Mouse (Mus musculus): Measurements from ENCODE around the gene Shld1. TPM values are rescaled to one million over a fixed set of nuclear protein-coding genes. Genes with fewer than 3 reads are reported as not detected.

Shld1 gene
- total RNA-seq, 2 experiments from 2014 or later, result 10.2 to 10.9 TPM

- peak; percentile 76 to 78 for DNase-seq (ENCODE audit: low spot score in 2 of 2)
- intact Hi-C loops (cut with DNase I), result no loop called here
These were observed 71.2 kb downstream of the Shld1 start for GRCm38 (mm10) chr2:132757911-132758310.

- intact Hi-C loops (cut with DNase I), result no loop called here
- DNase-seq (ENCODE audit: low spot score in 2 of 2), result no peak
These were observed 84.1 kb downstream of the Shld1 start for GRCm38 (mm10) chr2:132770822-132771221.

DNA sequence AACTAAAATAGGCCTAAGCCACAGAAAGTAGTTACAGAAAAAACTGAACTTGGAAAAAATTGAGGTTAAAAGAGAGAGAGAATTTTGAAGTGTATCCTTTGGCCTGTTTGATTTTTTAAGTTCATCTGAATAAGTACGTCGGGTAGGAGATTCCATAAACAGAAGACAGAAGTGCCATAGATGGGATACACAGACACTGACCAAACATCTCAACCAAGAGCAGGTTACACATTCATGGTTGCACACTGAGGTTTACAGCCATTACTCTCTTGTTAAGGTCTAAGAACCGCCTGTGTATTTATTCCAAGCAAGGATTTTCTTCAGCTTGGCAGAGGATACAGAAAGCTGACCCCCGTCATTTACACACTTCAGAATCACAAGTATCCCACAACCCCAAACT lies 94.2 kb downstream of the Shld1 start, which contains the start of gene Chgb:
Gene Chgb (plus strand): TSS at position 301 of the 400 bp plus-strand sequence.
- no peak for DNase-seq (ENCODE audit: low spot score in 2 of 2)
- intact Hi-C loops (cut with DNase I), result loop anchor here (2.0 to 5.0 kb wide), 3 partner anchors 39 to 264 kb away; no protein-coding TSS in a partner anchor

GRCm38 (mm10) chr2:132781439-132782068 lies 94.8 kb downstream of the Shld1 start:
- peak; percentile 88 to 92 for DNase-seq (ENCODE audit: low spot score in 2 of 2)
- intact Hi-C loops (cut with DNase I), result loop anchor here (2.0 to 5.0 kb wide), 3 partner anchors 39 to 264 kb away; no protein-coding TSS in a partner anchor

DNA sequence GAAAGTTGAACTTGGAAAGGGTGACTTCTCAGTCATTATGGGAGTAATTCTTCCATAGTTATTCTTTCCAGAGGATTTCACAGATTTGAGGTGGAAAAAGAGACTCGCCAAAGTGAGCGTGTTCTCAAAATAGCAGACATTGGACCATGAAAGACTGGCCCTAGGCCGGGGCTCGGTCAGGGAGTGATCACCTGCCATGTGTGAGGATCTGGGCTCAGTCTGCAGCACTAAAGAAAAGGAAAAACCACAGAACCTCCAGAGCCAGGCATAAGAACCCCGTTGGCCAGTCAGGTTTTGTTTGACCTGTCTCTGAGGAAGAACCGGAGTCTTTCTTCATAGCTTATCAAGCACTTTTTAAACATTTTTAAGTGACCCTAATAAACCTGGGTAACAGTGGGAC lies 97.3 kb downstream of the Shld1 start:
- intact Hi-C loops (cut with DNase I), result loop anchor here (5.0 kb wide), 2 partner anchors 42 to 267 kb away; no protein-coding TSS in a partner anchor
- no peak for DNase-seq (ENCODE audit: low spot score in 2 of 2)

DNA sequence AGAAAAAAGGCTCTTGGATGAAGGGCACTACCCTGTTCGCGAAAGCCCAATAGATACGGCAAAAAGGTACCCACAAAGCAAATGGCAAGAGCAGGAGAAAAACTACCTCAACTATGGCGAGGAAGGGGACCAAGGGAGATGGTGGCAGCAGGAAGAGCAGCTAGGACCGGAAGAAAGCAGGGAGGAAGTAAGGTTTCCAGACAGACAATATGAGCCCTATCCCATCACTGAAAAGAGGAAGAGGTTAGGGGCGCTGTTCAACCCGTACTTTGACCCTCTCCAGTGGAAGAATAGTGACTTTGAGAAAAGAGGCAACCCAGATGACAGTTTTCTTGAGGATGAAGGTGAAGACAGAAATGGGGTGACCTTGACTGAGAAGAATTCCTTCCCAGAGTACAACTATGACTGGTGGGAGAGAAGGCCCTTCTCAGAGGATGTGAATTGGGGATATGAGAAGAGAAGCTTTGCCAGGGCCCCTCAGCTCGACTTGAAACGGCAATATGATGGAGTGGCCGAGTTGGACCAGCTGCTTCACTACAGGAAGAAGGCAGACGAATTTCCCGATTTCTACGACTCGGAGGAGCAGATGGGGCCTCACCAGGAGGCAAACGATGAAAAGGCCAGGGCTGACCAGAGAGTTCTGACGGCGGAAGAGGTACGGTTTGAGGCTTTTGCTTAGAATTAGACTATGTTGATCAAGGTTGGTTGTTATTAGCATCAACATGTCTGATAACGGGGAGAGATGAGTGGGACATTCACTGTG lies 106.9 kb downstream of the Shld1 start:
- intact Hi-C loops (cut with DNase I), result no loop called here
- DNase-seq (ENCODE audit: low spot score in 2 of 2), result no peak

DNA sequence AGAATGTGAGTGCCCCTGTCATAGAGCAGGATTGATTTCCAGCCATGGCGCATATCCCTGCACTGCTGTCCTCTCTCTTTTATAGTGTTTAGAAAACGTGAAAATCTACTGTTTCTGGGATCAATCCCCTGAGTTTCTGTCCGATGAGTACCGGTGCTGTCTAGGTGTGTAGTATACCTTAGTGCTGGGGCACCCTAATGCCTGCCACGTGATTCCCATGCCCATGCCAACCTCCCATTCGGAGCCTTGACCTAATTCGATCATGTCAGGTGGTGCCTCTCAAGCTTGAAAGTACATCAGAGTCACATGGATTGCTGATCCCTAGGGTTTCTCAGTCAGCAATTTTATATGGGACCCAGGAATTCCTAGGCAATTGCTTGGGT lies 107.5 kb downstream of the Shld1 start:
- intact Hi-C loops (cut with DNase I), result no loop called here
- DNase-seq (ENCODE audit: low spot score in 2 of 2), result no peak

Other genes with a start within 250 kb of the Shld1 start
- 10 to 100 TPM; 92.9 to 94.2 TPM for gene Gpcpd1, start 99.2 kb upstream of the Shld1 start, total RNA-seq (2021)
- gene Chgb, start 94.3 kb downstream of the Shld1 start, total RNA-seq (2021), result 100 to 1,000 TPM; 267 to 280 TPM
- 10 to 100 TPM; 27.1 to 31.8 TPM for gene Trmt6, start 129.1 kb downstream of the Shld1 start, total RNA-seq (2021)
- 1 to 10 TPM; 4.7 to 5.2 TPM for gene Mcm8, start 129.2 kb downstream of the Shld1 start, total RNA-seq (2021)
- 10 to 100 TPM; 27.5 to 30.3 TPM for gene Crls1, start 159.7 kb downstream of the Shld1 start, total RNA-seq (2021)
- under 1 TPM; 0.18 to 0.20 TPM for gene Lrrn4, start 194.0 kb downstream of the Shld1 start, total RNA-seq (2021)

Measured in left cerebral cortex, postnatal 36 days (tissue).